16 mouse cellular contexts compared by ENCODE assay signal in the genomic region with DNA sequence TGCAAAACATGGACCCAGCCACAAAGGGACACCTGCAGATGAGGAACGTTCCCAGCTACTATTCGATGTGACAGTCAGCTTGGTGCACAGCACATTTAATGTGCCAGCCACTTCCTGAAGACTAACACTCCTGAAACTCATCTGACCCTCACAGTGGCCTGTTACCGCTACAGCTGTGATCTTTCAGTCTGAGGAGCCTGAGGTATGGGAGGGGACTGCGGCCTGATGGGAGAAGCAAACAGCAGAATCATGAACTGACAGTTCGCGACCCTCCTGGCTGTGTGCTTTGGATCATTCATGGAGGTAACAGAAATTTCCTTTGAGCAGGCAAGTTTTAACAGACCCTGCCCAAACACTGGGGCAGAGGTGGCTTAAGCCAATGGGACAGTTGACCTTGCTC. TPM values are rescaled to one million over a fixed set of nuclear protein-coding genes. Genes with fewer than 3 reads are reported as not detected.
"Had no signal": no experiment of that assay in that cellular context is flagged by ENCODE, and none has a peak within 500 bp of the region (broad histone marks: within the 10 kb centered on the region; RNA-seq: fewer than 3 reads in every experiment).

No protein-coding gene starts in this region.

- DNase-seq: retina, postnatal 1 day; right cerebral cortex, adult 18-20 months; right cerebral cortex, postnatal 14 days; right cerebral cortex, postnatal 25 days; right cerebral cortex, postnatal 4 days; spleen, adult 18-20 months; thymus, adult 18-20 months; thymus, adult 2 months; thymus, postnatal 14 days; thymus, postnatal 25 days; thymus, postnatal 36 days; thymus, postnatal 4 days had no signal

- H3K4me1 ChIP-seq: neural tube, embryonic 15.5 days; stomach, embryonic 15.5 days had no signal

- H3K9me3 ChIP-seq: neural tube, embryonic 15.5 days; stomach, embryonic 15.5 days had no signal

- H3K4me3 ChIP-seq: neural tube, embryonic 15.5 days; stomach, embryonic 15.5 days had no signal

- H3K27ac ChIP-seq: neural tube, embryonic 15.5 days; stomach, embryonic 15.5 days; stomach, postnatal 0 days had no signal

- H3K9ac ChIP-seq: neural tube, embryonic 15.5 days; stomach, embryonic 15.5 days had no signal

- H3K4me2 ChIP-seq: neural tube, embryonic 15.5 days; stomach, embryonic 15.5 days had no signal

- H3K27me3 ChIP-seq: neural tube, embryonic 15.5 days; stomach, embryonic 15.5 days had no signal

RNA-seq across cellular contexts. Expression of a gene that starts 31.7 kb away (rescaled TPM):
- total RNA-seq: neutrophil, adult 5-6 weeks had no signal
